Mouse (Mus musculus): ENCODE measurements around the gene Csf3.

- TF ChIP-seq CTCF (IDR thresholded peaks at IDR 0.05; ENCODE audit: low read depth) (no peak), EP300 (IDR thresholded peaks at IDR 0.05; ENCODE audit: low read depth) (no peak)
These were observed 12.6 kb downstream of the Csf3 start for GRCm38 (mm10) chr11:98713703-98714102.
